Comparison of ENCODE assay signal across 8 mouse cellular contexts in genomic region chr9:24501618-24502017, GRCm38 (mm10). TPM values are rescaled to one million over a fixed set of nuclear protein-coding genes. Genes with fewer than 3 reads are reported as not detected.
DNase-seq lines count a peak whose midpoint lies in the region; ATAC-seq and TF ChIP-seq lines count a peak whose summit lies in the region.

No protein-coding gene starts in this region.

- DNase-seq in heart, postnatal 0 days (ENCODE audit: low spot score), result no peak
- no peak for DNase-seq in heart, adult 8-10 months (ENCODE audit: low spot score)
- DNase-seq in MN1 (ENCODE audit: low spot score), result peak; percentile 8
- no peak for DNase-seq in B cell, adult 2 months
- DNase-seq in left cerebral cortex, adult 18-20 months (ENCODE audit: low spot score in 2 of 2), result no peak
- no peak for DNase-seq in ovary, postnatal 10 days (ENCODE audit: low spot score)

- no peak for TF ChIP-seq EP300 in heart, postnatal 0 days (IDR thresholded peaks at IDR 0.05; ENCODE audit: low read depth)

- H3K27ac ChIP-seq in heart, postnatal 0 days (ENCODE audit: low read depth), result no peak overlapping the region
- peak overlapping the region; percentile 91; the same call in 1 of the 2 replicates for H3K27ac ChIP-seq in forebrain, embryonic 16.5 days (ENCODE audit: low read length)
- H3K27ac ChIP-seq in macrophage, result no peak overlapping the region

- no peaks in the 10 kb centered on the region for H3K27me3 ChIP-seq in heart, postnatal 0 days (ENCODE audit: control insufficient read depth, insufficient read depth, low read length)
- H3K27me3 ChIP-seq in forebrain, embryonic 16.5 days (replicated peaks; ENCODE audit: control insufficient read depth, insufficient read depth, low read length), result no peaks in the 10 kb centered on the region

- peak; percentile 32; the same call in 1 of the 2 replicates for TF ChIP-seq CTCF in heart, postnatal 0 days (IDR thresholded peaks at IDR 0.05; ENCODE audit: low read depth)

- no peak overlapping the region for H3K9ac ChIP-seq in heart, postnatal 0 days (replicated peaks; ENCODE audit: low read depth, low read length)
- H3K9ac ChIP-seq in forebrain, embryonic 16.5 days (replicated peaks; ENCODE audit: low read depth, low read length), result peak overlapping the region; percentile 28

- H3K4me1 ChIP-seq in heart, postnatal 0 days (ENCODE audit: control insufficient read depth, insufficient read depth), result peaks cover 5% of the 10 kb centered on the region; the same call in 1 of the 2 replicates
- peaks cover 22% of the 10 kb centered on the region for H3K4me1 ChIP-seq in forebrain, embryonic 16.5 days (replicated peaks; ENCODE audit: control insufficient read depth, insufficient read depth, low read length)

- H3K4me3 ChIP-seq in heart, postnatal 0 days (ENCODE audit: low read depth, low read length), result peak overlapping the region; percentile 91; the same call in 1 of the 2 replicates
- H3K4me3 ChIP-seq in forebrain, embryonic 16.5 days (replicated peaks; ENCODE audit: low read length), result peak overlapping the region; percentile 63
- peak overlapping the region; percentile 51; the same call in 1 of the 2 replicates for H3K4me3 ChIP-seq in macrophage (ENCODE audit: inconsistent target)

- H3K36me3 ChIP-seq in heart, postnatal 0 days (replicated peaks; ENCODE audit: control insufficient read depth, insufficient read depth, low read length), result no peaks in the 10 kb centered on the region
- H3K36me3 ChIP-seq in forebrain, embryonic 16.5 days (ENCODE audit: control insufficient read depth, insufficient read depth), result no peaks in the 10 kb centered on the region
- H3K36me3 ChIP-seq in macrophage (ENCODE audit: inconsistent target), result no peaks in the 10 kb centered on the region

- H3K4me2 ChIP-seq in heart, postnatal 0 days (ENCODE audit: low read depth, low read length), result peak overlapping the region; percentile 93
- H3K4me2 ChIP-seq in forebrain, embryonic 16.5 days (ENCODE audit: low read length), result peak overlapping the region; percentile 70

- no peaks in the 10 kb centered on the region for H3K9me3 ChIP-seq in heart, postnatal 0 days (replicated peaks; ENCODE audit: control insufficient read depth, low read length)
- H3K9me3 ChIP-seq in forebrain, embryonic 16.5 days (ENCODE audit: control insufficient read depth, low read length), result no peaks in the 10 kb centered on the region

- WGBS in heart, postnatal 0 days, result 60% methylated on average over 2 of the region's 2 CpGs
- 20% methylated on average over 2 of the region's 2 CpGs for WGBS in forebrain, embryonic 16.5 days
- WGBS in macrophage (ENCODE audit: missing documents), result 40% methylated on average over 2 of the region's 2 CpGs

- ATAC-seq in heart, postnatal 0 days (ENCODE audit: insufficient read depth, low read depth), result no peak
- ATAC-seq in forebrain, embryonic 16.5 days, result no peak

- H3K79me2 ChIP-seq in macrophage (ENCODE audit: inconsistent target), result peaks cover 52% of the 10 kb centered on the region

RNA-seq across cellular contexts. Expression of gene Dpy19l1, which starts 1.3 kb away (rescaled TPM):
- total RNA-seq in heart, postnatal 0 days (2014; rRNA removed; ENCODE audit: low replicate concordance), result 15.2 and 37.4 TPM in 2 replicates
- 3.9 and 4.0 TPM in 2 replicates for polyA plus RNA-seq in heart, postnatal 0 days (2015; fragmentation: Nextera tagmentation; extraction: Ambion mirVana)
- 1 to 10 TPM; 5.5 to 7.4 (median 7.4) TPM for total RNA-seq in heart, adult 8-10 months (2022)
- polyA plus RNA-seq in forebrain, embryonic 16.5 days (2015; fragmentation: Nextera tagmentation; extraction: Ambion mirVana), result 26.2 and 28.2 TPM in 2 replicates
- 10 to 100 TPM in 18 of 26 experiments, 1 to 10 TPM in 8; 2.0 to 21.1 (median 10.6) TPM for total RNA-seq in macrophage (2018; cell fraction: chromatin; rRNA removed)
- 10 to 100 TPM in 24 of 26 experiments, 1 to 10 TPM in 2; 8.4 to 19.4 (median 14.6) TPM for total RNA-seq in macrophage (2018; cell fraction: cytosol; rRNA removed)
- total RNA-seq in macrophage (2018; cell fraction: nucleus; rRNA removed), result 10 to 100 TPM in 22 of 26 experiments, 1 to 10 TPM in 4; 6.4 to 29.7 (median 15.1) TPM
- 9.7 to 18.4 TPM (median 16.6 TPM) in 3 replicates for polyA plus RNA-seq in macrophage (2018)
- total RNA-seq in left cerebral cortex, adult 18-20 months (2021), result 10 to 100 TPM; 77.4 to 80.0 TPM
